Mouse (Mus musculus) skeletal muscle tissue, adult 2 months (tissue): ENCODE results near the gene Tbc1d9.

ENCODE experiments used
- DNase-seq: peaks from one replicate; pipeline ENCODE4 v3.0.0-alpha.2; 2012; ENCODE audit warnings: low read depth, low spot score

The Tbc1d9 gene

DNA sequence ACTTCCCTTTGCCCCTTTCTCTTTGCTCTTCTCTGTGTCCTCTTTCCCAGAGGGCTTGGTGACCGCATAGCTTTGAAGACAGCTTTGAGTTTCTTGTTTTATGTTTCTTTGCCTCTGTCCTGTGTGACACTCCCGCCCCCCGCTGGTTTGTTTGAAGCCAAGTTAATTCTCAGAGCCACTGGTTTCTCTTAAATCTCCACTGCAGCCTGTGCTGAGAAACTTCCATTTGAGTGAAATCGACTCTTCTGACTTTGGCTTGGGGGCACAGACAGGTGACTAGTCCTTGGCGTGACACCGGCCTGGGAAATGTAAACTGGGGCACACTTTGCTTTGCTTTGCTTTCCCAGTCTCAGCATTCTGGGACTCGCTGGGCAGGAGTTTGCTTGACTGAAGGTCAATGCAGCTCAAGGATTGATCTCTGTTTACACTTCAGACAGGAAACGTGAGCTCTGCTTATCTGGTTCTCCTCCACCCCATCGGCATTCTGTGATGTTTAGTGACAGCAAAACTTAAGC, 13.1 kb downstream of the Tbc1d9 start:
- peak; percentile 4 for DNase-seq

DNA sequence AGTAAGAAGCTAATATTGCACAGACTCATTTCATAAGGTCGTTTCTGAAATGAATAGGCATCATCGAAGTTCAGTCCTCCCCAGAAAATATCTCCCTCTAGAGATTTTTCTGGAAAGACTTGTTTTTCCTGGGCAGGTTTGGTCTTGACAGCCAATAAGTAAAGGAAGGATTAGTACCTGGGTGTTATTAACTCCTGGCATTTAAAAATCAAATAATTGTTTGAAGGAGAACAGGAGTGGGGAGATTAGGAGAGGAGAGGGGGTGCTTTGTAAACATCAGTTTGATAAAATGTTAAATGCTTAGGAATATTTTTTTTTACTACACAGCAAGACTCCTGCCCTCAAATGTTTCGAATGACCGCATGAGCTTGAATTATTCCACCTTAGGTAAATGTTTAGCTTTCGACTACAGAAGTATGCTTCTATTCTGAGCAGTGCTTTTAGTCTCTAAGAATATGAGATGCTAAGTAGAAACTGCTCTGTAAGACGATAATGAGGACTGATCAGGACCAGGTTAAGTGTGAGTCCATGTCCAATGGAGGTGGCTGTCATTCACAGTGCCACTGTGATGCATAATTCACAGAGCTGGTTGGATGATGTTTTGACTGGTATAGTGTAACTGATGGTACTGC, 16.8 kb downstream of the Tbc1d9 start:
- DNase-seq, result no peak

DNA sequence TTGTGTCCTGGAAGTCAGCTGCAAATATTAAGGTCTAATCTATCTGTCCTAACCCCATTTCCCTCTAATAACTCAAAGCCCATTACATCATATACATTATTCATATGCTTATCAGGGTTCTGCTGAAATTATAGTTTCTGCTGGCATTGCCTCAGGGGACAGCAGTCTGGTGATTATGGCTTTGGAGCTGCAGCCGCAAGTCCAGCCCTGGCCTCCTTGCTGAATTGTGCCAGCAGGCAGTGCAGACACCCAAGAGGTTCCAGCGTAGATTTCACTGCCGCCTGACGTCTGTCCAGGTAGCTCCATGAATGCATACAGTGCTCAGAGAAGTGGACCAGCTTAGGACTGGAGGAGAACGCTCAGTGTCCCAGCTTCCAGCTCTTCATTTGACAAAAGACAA, 17.6 kb downstream of the Tbc1d9 start:
- DNase-seq, result no peak

DNA sequence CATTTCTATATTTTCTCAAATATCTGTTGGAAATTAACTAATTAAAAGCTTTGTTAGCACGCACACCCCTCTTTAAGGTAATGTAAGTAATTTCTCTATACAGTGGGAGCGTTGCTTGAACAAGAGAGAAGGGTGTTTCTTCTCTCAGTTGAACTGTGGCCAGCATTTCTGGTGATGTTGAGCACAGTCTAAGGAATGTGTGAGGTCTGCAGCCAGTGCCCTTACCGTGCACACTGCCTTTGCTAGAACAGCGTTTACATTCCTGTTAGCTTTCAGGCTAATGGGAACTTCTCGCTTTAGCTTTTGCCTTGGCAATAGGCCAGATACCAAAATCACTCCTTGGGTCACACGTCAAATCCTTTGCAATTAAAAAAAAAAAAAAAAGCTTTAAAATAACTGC, 21.2 kb downstream of the Tbc1d9 start:
- no peak for DNase-seq

DNA sequence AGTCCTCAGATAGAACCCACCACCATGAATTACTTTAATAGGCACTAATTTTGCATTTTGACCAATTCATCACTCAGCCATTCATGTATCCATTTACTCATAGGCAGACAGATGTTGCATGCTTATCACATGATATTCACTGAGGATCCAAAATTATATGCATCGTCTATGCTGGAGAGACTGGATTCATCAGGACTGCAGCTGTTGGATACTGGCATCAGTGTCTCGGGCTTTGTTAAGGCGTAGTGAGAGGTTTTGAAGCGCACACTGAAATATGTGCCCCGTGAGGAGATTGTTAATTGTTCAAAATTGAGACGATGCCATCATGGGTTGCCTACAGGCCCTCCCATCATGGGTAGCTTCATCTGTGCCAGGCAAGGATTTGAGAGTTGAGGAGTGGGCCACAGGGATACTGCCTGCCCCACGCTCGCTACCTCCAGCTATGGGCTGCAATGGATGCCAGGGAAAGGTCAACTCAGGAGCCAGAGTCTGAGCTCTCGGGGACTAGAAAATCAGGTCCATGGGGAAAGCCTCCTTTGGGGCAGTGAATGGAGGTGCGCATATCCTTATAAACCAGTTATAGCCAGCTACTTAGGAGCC, 22.3 kb downstream of the Tbc1d9 start:
- DNase-seq, result no peak

DNA sequence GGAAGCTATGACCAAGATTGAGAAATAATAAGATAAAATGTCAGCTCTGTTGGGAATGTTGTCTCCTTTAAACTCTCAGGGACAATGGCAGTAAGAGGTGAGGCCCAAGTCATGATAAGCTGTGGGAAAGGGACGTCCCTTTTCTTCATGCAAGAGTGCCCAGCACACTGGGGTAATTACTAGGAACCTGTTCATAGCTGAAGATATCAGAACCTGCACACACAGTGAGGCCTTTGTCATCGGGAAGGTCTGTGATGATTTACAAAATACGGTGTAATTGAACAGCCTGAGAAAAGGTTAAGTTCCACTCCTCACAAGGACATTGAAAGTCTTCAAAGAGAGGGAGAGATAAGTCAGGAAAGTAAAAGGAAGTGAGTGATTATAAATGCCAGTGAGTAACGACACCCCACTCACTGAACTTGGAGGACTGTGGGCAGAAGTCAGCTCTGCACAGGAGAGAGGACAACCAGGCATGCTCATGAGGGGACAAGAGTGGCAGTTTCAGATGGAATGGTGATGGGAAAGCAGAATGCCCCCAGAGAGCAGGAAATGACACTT, 24.5 kb downstream of the Tbc1d9 start:
- DNase-seq, result no peak

DNA sequence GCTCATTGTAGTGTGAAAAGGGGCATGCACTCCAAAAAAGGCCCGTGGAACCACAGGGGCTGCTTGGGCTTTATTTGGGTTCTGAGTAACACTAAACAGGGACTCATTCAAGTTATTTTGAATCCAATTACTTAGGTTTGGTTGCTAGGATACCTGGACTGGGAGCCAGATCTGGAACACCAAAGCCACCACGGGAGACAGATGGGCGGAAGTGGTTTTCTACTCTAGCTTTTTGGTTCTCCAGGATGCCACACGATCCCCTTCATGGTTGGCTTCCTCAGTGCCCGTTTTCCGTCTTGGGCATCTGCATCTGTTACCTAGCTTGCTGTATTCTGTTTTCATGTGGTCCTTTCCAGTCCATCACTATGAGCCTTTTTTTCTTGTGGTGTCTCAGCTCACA, 30.9 kb downstream of the Tbc1d9 start:
- no peak for DNase-seq

DNA sequence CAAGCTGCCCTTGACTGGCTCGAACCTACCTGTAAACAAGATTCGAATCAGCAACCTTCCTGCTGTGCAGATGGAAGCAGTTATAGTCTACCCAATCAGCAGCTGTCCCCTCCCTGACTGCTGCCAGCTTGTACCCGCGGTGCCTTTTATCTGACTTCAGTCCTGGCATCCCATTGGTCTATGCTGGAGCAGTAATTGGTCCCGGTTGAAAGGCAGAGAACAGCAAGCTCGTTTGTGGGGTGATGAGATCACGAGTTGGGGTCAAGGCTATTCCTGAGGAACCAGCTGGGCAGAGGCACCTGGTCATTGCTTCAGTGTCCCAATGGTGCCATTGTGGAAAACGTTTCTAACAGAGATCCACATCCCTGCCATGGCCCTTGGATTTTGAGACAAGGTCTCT, 34.6 kb downstream of the Tbc1d9 start:
- DNase-seq, result no peak

DNA sequence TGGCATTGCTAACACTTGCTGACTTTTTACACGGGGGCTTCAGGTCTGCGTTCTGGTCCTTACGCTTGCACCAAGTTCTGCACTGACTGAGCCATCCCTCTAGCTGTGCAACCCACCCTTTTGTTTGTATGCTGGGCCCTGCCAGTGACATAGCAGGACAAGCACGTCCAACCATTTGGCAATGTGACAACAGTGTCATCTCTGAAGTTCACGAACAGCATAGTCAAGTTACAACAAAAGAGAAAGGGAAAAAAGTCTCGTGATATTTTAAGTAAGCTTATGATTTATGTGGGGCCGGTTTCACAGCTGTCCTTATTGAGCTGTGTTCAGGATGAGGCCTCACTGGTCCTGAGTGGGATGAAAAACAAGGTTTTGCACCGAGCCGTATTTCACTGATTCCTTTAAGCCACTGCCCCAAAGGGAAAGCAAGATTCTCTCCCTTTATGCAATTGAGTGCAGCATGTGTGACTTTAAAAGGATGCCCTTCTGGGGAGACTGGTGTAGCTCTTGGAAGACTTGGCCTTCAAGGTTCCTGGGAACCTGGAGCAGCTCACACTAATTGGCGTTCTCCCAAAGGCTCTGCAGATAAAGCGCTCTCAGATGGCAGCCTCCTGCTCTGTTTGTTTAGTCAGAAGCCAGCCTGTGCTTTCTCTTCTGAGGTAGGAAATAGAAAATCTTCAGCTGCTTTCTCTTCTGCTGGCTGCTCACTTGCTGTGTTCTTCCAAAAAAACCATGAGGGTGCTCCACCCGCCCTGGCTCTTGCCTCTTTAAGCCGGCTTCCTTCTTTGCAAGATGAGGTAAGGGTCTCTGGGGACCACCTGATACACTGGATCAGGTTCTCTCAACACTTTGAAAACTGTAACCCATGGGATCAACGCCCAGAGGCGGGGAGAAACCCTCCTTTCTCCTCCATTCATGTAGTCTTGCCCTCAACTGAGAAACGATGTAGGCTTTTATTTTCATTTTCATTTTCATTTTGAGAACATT, 35.3 kb downstream of the Tbc1d9 start:
- peak; percentile 30 for DNase-seq

DNA sequence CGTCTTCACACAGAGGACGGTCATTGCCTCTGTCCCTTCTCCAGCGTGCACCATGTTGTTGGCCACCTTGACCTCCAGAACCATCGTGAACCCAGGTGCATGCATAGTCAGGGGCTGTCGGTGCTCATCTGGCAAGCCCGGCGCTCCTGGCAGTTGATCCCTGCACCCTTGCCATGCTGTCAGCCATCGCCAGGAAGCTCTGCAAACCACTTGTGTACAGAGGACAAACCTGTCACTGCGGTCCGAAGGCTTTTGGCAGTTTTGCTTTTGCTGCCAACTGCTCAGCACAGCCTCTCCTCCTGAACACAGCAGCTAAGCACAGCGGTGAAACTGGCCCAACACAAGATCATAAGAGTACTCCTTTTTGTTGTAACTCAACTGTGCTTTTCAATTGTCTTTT, 37.8 kb downstream of the Tbc1d9 start:
- DNase-seq, result no peak

DNA sequence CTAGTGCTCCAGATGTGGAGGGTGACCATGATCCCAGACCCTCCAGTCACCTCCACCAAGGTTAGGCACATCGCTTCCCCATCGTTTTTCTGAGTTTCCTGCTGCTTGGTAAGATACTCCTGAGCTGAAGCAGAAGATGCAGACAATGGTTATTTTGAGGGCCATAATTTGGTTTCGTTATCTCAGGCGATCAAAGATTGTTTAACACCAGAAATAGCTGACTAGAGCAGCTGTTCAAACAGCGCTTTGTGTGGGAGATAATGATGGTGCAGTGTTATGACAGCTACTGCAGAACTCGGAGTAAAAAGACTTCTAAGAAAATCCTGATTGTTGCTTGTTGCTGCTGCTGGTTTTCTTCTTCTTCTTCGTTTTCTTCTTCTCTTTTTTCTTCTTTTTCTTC, 40.8 kb downstream of the Tbc1d9 start:
- no peak for DNase-seq

DNA sequence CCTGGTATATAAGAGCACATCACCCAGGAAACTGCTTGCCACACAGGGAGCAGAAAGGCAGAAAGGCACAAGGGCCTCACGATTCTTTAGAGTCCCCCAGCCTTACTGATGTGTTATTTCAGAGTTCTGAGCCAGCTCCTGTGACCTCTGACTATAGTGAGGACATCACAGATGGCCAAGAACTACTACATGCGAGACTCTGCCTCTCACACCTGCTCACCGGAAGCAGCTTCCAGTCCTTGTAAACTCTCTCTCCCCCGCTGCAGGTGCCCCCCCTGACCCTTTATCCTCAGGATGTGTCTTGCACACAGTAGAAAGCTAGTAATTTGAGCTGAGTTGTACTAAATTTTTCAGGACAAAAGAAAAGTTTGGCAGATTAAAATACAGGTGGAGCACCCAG, 44.4 kb downstream of the Tbc1d9 start:
- no peak for DNase-seq

DNA sequence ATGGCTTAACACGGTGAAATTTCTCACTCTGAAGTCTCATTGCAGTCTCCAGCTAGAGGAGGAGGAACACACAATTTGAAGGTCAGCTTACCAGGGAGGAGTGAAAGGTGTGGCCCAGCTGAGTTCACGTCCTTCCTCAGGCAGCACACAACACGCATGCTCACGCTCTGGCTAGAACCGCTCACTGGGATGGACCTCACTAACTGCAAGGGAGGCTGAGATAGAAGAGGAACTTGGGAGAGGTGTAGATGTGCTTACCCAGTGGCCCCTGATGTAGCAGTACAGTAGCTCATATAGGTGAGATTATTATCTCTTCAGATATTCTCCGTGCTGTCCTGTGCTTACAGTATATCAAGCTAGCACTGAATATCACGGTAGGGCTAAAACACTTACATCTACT, 45.5 kb downstream of the Tbc1d9 start:
- DNase-seq, result no peak

DNA sequence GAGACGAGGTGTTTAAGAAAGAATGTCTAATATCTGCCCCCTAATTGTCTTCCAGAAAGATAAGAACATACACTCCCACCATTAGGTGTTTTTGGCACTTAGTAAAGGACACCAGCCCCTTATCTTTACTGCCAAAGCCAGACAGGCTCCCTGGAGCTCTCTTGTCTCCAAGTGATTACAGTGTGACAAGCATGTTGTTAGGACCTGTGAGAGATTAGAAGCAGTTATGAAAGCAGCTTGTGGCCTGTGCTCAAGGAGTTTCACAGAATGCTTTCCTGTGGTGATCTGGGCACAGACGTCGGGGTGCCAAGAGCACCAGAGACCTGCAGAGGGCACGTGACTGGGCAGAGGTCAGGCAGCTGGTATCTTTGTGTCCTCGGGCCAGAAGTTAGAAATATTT, 49.9 kb downstream of the Tbc1d9 start:
- no peak for DNase-seq

DNA sequence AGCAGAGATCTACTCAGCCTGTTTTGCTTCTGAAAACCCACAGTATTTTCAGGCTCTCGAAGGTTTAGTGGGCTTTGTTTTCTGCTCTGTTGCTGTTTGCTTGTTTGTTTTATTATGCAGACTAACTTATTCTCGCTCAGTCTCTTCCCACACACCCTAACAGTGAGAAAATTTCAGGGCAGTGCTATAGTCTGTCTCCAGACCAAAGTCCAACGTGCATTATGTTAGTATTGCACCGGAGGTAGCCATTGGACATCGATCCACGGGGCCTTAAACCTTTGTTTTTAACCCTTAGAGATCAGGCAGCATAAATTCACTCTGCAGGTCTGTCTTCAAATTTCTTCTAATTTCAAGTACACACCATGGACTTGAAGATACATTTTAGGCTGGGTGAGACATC, 51.4 kb downstream of the Tbc1d9 start:
- no peak for DNase-seq

DNA sequence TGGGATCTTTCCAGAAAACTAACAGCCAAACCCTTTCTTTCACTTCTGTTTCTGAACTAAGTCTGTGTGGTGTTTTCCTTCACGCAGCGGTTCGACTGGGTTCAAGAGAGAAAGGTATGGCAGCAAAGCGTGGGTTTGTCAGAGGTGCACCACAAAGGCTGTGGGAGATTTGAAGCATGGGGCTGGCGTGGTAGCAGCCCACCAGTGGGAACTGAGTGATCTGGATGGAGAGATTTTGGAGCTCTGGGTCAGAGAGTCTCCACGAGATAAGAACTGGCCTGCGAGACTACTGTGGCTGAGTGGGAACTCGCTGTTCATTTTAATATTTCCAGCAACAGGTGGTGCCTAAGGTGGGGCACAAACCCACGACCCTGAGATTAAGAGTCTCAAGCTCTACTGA, 52.0 kb downstream of the Tbc1d9 start:
- DNase-seq, result no peak

DNA sequence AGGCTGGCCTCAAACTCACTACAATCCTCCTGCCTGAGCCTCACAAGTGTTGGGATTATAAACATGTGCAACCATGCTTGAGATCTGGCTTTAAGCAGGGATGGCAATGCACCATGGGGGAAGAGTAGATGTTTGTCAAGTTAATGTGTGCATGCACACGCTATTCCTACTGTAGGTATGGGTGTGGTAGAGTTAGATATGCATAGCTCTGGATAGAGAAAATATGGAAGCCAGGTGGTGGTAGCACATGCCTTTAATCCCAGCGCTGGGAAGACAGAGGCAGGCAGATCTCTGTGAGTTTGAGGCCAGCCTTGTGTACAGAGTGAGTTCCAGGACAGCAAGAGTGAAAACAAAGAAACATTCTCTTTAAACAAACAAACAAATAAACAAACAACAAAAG, 52.7 kb downstream of the Tbc1d9 start:
- DNase-seq, result no peak

DNA sequence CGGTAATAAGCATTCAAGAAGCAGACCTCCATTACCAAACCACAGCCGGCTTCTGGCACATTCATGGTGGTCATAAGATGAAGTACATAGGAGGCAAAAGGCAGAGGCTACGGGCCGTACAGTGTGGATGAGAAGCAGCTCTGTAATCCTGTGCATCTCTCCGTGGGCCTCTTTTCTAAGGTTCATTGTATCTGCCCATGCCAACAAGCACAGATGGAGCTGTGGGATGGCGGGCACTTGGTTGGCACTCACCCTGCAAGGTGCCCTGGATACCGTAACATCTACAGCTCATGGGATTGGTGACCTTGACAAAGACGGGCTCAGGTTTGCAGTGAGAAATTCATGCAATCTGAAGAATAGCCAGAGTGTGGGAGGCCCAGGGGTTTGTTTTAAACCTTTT, 54.2 kb downstream of the Tbc1d9 start:
- no peak for DNase-seq

DNA sequence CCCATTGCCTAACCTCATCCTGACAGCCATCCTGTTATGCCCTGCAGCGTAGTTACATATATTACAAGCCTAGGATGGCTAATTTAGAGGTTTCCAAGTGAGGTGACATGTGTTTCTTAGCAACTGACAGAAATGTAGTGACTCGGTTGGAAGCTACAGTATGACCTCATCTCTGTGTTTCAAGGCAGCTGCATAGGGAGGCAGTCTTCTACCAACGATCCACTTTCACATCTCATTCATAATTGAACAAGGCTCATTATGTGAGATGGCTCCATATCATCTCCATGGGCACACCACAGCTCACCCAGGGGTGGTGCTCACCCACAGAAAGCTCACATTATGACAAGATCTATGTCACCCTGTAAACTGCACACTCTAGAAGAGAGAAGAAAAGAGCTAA, 55.6 kb downstream of the Tbc1d9 start:
- DNase-seq, result no peak

DNA sequence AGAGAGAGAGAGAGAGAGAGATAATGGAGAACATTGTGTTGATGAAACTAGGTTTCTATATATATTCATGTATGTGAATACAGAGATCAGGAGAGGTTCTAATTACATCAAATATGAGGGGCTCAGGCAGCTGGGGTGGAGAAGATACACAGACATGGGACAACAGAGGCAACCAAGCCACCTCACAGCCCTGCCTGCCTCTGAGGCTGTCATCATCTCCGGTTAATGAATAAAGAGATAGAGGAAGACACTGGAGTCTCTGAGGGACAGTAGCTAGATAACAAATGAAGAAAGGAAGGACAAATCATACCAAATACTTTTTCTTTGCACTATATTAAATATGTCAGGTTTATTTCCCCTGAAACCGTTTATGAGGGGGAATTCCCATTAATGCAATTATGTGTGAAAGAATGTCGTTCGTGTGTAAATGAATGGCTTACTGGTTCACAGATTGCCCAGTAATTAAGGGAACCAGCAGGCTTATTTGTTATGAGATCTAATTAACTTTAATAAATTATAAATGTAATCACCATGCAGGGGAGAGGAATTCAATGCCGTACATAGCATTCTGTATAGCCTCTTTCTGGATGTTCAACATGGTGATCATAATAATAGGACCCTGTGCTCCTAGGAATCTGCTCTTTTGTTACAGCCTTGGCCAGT, 59.7 kb downstream of the Tbc1d9 start:
- DNase-seq, result no peak

DNA sequence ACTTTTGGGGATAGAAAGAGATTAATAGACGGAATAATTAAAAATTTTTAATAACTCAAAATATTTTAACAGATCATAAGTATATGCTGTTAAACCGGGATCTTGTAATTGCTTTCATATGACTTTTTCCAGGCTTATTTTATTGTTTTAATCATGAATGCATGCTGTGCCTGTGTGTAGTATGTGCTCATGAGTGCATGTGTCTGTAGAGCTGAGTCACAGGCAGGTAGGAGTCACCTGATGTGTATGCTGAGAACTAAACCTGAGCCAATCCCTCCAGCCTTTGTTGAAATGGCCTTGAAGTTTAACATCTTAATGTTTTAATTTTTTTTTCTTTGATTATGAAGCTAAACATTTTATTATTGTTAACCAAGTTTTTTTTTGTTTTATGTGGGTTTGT, 60.4 kb downstream of the Tbc1d9 start:
- DNase-seq, result no peak

DNA sequence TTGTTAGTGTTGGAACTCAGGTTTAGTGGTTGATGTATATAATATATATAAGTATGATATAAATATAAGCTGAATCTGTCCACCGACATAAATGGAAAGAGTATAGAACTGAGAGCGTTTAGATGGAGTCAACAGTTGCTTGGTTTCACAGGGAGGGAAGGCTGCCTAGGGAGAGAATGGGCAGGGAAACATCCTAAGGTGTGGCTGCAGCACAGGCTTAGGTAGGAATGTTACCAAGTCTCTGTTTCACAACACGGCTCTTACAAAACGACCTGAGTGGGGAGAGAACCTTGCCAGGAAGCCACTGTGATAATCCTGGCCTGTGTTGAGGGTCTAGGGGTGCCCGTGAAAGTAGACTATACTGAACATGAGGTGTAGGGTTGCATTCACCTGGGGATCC, 62.2 kb downstream of the Tbc1d9 start:
- no peak for DNase-seq
